Mouse (Mus musculus) embryonic fibroblast, embryonic 13.5 days (primary cell): Measurements from ENCODE around the gene Trim40. TPM values are rescaled to one million over a fixed set of nuclear protein-coding genes. Genes with fewer than 3 reads are reported as not detected.

Experiments used
- H3K27ac ChIP-seq: 2 replicates; pipeline ENCODE4 v1.5.1; 2012; ENCODE audit warnings: low read length, control low read depth, inconsistent platforms; ENCODE audit not compliant: insufficient read depth
- H3K4me1 ChIP-seq: 2 replicates; pipeline ENCODE4 v1.6.1; 2011; ENCODE audit warnings: low read length; ENCODE audit not compliant: control insufficient read depth, insufficient read depth
- H3K4me3 ChIP-seq: 2 replicates; pipeline ENCODE4 v1.5.1; 2011; ENCODE audit warnings: mild to moderate bottlenecking, control low read depth, low read length; ENCODE audit not compliant: insufficient read depth
- CTCF ChIP-seq: IDR thresholded peaks from 2 replicates; pipeline ENCODE4 v1.5.1; 2011; ENCODE audit warnings: mild to moderate bottlenecking, control low read depth, low read length, moderate library complexity, borderline replicate concordance; ENCODE audit not compliant: insufficient read depth
- POLR2A ChIP-seq: IDR thresholded peaks from 2 replicates; pipeline ENCODE4 v1.6.1; 2011; ENCODE audit warnings: low read depth, mild to moderate bottlenecking, control low read depth, low read length, moderate library complexity
- polyA plus RNA-seq: library from polyadenylated mRNA; stranded (reverse); fragments of >200 nt; gene quantifications from 2 replicates; pipeline ENCODE4 v1.2.4, GENCODE M21; 2011; ENCODE audit warnings: low read depth; ENCODE audit not compliant: missing spikeins, insufficient read length

Gene Trim40
- not detected in 2 replicates for polyA plus RNA-seq

DNA sequence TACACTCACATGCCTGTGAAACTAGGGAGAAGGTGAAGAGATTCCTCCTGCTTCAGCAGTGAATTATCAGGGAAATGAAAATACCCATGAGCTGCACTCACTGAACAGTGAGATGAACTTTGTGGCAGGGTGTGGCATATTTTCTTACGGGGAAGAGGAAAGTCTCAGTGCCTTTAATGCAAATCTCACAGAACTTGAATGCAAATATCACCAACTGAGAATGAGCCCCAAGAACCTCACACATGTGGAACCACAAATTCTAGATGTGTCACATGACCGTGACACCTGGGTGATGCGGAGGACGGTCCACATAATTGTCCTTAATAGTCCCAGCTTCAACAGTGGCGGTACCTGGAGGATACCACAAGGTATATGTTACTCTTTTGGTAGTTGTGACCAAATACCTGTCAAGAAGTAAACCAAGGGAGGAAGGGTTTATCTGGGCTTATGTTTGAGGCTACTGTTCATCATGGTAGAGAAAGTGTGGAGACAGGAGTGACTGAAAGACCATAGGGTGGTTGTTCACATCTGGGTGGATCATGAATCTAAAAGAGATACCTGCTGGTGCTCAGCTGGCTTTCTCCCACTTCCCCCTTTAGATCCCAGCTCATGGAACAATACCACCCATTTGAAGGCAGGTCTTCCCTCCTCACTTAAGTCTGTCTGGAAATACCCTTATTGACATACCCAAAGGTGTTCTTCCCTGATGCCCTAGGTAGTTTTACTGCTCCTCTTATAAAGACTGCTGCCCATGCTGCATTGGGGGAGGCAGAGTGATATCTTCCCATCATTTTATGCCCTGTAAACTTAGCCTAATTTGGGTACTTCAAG is at the start of gene Trim40:
Trim40 (minus strand) TSS at position 51 of the 831 bp plus-strand sequence.
- Histone ChIP-seq H3K4me1 (peaks cover 6% of the 10 kb centered on the region; the same call in 1 of the 2 replicates), H3K27ac (no peak within 1 kb of the TSS), H3K4me3 (no peak within 1 kb of the TSS)
- TF ChIP-seq POLR2A (no peak), CTCF (no peak)

DNA sequence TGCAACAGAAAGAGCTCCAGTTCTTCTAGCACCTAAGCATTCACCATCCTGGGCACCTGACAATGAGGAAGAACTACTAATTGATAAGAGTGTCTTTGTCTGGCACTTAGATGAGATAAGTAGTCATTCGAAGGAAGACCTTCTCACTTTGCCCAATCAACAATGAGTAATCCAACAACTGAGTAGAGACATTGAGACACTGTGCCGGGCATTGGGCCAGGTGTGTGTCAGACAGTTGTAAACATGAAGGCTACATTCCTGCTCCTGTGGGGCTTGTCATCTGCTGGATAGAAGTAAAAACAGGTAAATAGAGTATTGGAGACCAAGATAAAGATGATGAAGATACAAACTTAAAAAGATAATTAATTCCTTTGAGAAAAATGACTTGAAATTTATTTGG is 48.1 kb upstream of the Trim40 start:
- 0 out of 2 replicates have a peak, but pooled peaks cover 4% of the 10 kb centered on the region for H3K4me1 ChIP-seq
- H3K4me3 ChIP-seq = no peak overlapping the region
- no peak overlapping the region for H3K27ac ChIP-seq
- TF ChIP-seq CTCF (no peak), POLR2A (no peak)

DNA sequence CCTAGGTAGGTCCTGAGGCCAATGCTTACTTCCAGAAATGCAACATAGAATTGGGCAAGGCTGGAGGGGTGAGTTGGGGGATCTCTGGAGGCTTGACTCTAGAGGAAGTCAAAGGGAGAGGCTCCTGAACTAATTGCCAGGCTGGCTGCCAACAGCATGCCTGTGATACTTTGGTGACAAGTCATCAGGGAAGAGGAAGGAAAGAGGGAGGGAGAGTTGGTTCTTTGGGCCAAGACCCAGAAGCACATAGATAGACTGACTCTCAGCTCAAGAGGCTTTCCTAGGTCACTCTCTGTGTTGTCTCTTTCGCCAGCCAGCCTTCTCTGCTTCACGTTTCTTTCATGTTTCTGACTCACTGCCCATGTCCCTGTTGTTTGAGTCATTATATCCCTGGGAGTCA is 41.9 kb upstream of the Trim40 start:
- Histone ChIP-seq H3K27ac (peak overlapping the region; percentile 63), H3K4me1 (peaks cover 12% of the 10 kb centered on the region), H3K4me3 (no peak overlapping the region)
- no peak for TF ChIP-seq POLR2A
- TF ChIP-seq CTCF = no peak

DNA sequence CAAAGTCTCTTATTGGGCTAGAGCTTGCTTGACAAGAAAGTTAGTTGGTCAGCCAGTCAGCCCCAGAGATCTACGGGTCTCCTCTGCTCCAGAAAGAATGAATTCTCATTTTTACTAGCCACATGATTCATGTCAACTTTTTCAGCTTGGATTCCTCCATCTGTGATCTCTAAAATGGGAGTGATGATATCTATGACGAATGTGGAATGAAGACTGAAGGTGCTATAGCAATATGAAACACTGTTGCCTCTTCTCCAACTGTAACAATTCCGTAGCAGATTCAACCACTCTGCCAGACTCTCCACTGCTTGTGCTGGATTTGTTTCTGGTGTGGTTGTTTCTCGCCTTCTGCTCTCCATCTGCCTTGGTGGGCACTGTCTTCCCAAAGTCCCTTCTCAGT is 41.2 kb upstream of the Trim40 start:
- Histone ChIP-seq H3K4me1 (peaks cover 12% of the 10 kb centered on the region), H3K27ac (peak overlapping the region; percentile 11; the same call in 1 of the 2 replicates), H3K4me3 (no peak overlapping the region)
- no peak for TF ChIP-seq POLR2A
- TF ChIP-seq CTCF = no peak

DNA sequence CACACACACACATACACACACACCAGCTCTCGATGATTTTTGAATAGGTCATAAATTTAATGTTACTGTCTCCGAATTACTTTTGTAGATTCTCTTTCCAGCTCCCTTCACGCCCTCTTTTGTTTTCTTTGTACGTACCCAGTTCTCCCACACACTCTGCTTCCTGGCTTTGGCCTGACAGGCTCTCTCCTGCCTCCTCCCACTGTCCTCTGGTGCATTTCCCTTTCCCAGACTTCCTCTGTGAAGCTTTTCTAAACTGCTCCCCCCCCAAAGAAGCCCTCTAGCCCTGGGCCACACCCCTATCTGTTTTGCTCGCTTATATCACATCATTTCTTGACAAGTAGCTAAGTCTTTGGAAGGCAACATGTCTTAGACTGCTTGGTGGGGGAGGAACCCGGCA is 40.3 kb upstream of the Trim40 start:
- peaks cover 12% of the 10 kb centered on the region for H3K4me1 ChIP-seq
- TF ChIP-seq CTCF (no peak), POLR2A (no peak)
- no peak overlapping the region for H3K4me3 ChIP-seq
- no peak overlapping the region for H3K27ac ChIP-seq

DNA sequence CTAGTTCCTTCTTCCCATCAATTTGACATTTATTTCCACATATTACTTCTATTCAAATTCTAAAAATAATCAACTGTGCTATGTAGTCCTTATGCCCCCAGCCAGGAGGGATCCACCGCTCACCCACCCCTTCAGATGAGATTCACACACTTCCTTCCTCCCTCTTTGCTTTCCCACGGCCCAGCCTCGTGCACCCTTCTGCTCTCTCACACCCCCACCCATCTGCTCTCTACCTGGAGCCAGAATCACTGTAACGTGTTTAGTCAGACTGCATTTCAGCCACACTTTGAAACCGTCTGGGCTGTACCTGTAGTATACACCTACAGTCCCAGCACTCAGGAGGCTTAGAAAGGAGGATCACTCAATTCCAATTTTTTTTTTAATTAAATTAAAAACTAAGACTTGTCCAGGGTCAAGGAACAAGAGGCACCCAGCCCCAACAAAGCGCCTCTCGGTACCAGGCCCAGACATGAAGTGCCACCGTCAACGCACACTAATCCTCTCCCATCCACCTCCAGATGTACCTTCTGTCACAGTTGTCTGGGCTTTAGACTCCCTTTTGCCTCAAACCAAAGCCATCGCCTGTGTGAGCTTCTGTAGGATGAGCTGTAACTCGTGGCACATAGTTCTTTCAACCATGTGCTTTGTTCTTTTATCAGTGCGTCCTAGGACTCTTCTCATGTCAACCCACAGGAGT is 39.5 kb upstream of the Trim40 start:
- Histone ChIP-seq H3K4me3 (no peak overlapping the region), H3K4me1 (peaks cover 12% of the 10 kb centered on the region), H3K27ac (no peak overlapping the region)
- TF ChIP-seq CTCF (no peak), POLR2A (no peak)

DNA sequence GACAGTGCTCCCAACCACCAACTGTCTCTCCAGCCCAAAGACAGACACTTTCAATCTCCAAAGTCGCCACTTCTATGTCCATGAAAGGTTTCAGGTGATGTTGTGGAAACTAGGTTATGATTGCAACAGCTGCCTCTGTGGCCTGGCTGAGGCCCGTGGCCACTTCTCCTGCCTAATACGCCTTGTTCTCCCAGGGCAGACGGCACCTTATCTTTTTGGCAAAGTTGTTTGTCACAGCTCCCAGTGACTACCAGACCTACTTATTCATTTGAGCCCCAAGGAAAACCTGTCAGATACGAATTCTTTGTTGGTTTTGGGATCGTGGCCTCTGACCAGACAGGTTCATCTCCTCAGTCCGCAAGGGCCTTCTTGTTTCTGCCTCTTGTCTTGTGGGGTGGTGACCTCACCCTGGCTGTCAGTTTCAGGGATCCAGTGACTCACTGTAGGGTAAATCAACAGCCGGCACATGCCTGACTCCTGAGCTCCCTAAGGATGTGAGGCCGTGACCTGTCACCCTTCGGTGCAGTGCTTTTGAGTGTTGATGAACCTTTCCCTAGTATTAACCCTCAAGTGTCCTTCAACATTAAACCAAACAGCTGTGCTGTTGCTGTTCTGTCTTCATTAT is 37.7 kb upstream of the Trim40 start:
- TF ChIP-seq CTCF (no peak), POLR2A (no peak)

DNA sequence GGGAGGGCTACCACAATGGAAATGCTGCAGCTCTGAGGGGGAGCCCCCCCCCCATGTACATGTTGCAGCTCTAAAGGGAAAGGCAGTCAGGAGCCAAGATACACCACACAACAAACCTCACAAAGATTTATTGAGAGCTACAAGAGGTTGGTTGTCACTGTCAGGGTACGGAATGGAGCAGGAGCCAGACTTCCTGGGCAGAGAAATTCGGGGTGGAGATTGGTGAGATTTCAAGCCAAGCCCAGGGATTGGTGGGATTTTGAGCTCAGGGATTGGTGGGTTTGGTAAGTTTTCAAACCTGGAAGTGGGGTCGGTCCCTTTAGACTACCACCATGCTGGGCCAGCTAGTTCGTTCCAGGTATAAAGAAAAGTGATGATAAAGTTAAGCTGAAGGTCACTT is 33.6 kb upstream of the Trim40 start:
- Histone ChIP-seq H3K4me1 (no peaks in the 10 kb centered on the region), H3K4me3 (no peak overlapping the region), H3K27ac (no peak overlapping the region)
- TF ChIP-seq POLR2A (no peak), CTCF (no peak)

More for the DNA sequence above, 37.7 kb upstream of the Trim40 start:
- H3K27ac ChIP-seq = no peak overlapping the region
- H3K4me3 ChIP-seq = no peak overlapping the region
- peaks cover 12% of the 10 kb centered on the region for H3K4me1 ChIP-seq

DNA sequence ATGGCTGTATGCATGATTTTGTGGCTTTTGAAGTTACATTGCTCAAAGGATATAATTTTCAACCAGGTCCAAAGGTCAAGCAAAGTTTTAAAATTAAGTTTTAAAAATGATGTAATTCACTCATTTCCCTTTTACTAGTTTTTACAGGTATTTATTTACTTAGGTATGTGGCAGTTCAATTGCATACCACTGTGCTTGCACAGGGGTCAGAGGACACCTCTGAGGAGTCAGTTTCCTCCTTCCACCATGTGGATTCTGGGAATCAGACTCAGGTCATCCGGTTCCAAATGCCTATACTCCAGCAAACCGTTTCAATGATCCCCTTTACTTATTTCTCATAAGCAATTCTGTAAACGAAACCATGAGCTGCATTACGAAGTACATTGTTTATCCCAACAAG is 32.8 kb upstream of the Trim40 start:
- Histone ChIP-seq H3K4me3 (no peak overlapping the region), H3K4me1 (no peaks in the 10 kb centered on the region), H3K27ac (no peak overlapping the region)
- TF ChIP-seq POLR2A = no peak
- no peak for TF ChIP-seq CTCF

DNA sequence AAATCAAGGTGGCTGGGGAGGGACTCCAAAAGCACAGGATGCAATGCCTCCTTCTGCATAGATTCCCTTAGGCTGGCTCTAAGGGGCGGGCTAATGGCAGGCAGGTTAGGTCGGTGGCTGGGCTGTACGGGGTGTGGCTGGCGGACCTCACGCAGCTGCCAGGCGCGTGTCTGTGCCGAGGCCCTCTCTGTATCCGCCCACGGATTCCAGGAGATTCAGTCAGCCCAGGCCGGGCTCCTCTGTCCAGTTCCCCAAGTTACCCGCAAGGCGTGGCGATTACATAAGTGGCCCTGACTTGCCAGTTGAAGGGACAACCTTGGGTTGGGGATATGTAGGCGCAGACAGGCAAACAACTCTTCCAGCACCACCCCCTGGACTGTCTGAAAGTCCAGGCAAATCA is 30.3 kb upstream of the Trim40 start:
- Histone ChIP-seq H3K27ac (no peak overlapping the region), H3K4me1 (no peaks in the 10 kb centered on the region), H3K4me3 (no peak overlapping the region)
- no peak for TF ChIP-seq CTCF
- TF ChIP-seq POLR2A = no peak
